Mouse (Mus musculus): Measurements from ENCODE around the gene Dnal4.

DNA sequence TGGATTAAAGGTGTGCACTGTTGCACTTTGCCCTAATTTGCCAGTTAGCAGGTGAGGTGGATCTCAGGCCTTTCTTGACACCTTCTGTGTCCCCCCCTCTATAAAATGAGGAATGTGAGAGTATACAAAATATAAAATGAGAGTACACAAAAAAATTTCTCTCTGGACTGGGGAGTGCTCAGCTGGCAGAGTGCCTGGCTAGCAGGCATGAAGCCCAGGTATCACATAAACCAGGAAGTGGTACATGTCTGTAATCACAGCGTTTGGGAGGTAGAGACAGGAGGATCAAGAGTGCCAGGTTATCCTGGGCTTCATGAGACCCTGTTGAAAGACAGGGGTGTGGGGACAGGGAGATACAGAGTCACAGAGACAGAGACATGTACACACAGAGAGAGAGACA lies 29.4 kb upstream of the Dnal4 start:
- TF ChIP-seq MAFK (IDR thresholded peaks at IDR 0.05; ENCODE audit: insufficient read depth, low read depth, low read length): no peak
- no peak for TF ChIP-seq HCFC1 (IDR thresholded peaks at IDR 0.05; ENCODE audit: borderline replicate concordance, insufficient read depth, low read length)

Measured in ES-E14 (cell line).